Mouse (Mus musculus) ES-CJ7 (cell line): ENCODE results near the gene Cox4i2.

ENCODE experiments used
- DNase-seq: peaks from one replicate; pipeline ENCODE4 v3.0.0; 2011; ENCODE audit warnings: low read depth, low spot score

The Cox4i2 gene

DNA sequence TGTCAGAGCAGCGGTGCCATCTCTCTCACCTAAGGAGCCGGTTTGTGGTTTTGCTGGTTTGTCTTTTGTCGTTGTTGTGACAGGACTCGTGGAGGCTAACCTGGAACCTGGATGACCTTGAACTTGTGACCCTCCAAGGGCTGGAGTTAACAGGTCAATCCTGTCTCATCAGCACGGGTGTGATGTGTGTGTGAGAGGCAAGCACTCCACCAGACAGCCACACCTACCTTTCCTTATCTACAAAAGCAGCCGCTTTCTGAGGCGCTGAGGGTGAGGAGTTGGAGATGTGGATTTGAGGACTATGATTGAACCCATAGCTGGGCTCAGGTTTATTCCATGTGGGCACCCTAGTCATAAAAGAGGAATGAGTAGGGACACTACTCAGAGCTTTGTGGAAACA lies 15.7 kb downstream of the Cox4i2 start:
- DNase-seq, result peak; percentile 91

DNA sequence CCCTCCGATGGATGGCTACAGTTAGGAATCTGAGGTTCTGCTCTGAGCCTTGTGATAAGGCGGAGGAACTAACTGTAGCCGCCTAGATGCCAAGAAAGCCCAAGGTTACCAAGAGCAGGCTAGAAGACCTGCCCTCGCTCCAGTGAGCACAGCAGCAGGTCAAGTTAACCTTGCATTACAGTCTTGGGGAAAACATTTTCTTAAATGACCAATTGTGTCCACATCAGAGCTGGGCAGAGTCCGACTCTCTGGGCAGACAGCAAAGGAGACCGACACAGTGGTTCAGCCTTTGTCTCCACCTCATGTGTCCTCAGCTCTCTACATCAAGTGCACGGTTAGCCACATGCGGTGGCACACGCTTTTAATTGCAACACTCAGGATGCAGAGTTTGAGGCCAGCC lies 17.6 kb downstream of the Cox4i2 start:
- DNase-seq, result no peak

DNA sequence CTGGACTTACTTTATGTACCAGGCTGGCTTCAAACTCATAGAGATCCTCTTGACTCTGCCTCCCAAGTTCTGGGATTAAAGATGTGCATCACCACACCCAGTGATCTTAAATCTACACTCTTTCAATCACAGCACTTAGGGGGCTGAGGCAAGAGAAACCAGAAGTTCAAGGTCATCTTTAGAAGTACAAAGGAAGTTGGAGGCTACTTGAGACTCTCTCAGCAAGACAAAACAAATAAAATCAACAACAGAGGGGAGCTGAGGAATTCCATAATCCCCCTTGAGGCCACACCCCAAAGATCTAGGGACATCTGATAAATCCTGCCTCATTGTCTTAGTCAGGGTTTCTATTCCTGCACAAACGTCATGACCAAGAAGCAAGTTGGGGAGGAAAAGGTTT lies 18.3 kb downstream of the Cox4i2 start:
- DNase-seq, result peak; percentile 92

DNA sequence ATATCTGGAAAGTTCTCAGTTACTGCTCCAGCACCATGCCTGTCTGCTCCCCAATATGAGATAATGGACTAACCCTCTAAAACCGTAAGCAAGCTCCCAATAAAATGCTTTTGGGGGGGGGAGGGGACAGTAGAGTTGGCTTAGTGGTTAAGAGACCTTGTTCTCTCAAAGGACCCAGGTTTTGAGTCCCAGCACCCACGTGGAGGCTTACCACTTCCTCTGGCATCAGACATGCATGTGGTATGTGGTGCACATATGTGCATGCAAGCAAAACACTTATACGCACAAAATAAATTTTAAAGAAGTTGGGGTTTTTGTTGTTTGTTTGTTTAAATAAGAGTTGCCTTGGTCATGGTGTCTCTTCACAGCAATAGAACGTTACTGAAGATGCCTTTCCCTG lies 21.4 kb downstream of the Cox4i2 start:
- DNase-seq, result no peak

DNA sequence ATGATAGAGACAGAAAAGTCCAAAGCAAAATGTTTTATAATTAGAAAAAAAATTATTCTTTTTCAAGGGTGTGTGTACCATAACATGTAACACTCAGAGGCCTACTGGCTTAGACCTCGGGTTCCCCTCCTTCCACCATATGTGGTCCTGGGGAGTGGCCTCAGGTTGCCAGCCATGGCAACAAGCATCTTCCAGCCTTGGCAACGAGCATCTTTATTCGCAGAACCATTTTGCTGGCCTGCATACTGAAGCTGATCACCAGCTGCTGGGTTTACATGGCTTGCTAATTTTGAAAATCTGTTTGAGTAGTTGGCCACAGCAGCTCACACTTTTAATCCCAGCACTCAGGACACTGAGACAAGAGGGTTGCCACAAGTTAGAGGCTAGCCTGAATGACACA lies 22.0 kb downstream of the Cox4i2 start:
- DNase-seq, result no peak

DNA sequence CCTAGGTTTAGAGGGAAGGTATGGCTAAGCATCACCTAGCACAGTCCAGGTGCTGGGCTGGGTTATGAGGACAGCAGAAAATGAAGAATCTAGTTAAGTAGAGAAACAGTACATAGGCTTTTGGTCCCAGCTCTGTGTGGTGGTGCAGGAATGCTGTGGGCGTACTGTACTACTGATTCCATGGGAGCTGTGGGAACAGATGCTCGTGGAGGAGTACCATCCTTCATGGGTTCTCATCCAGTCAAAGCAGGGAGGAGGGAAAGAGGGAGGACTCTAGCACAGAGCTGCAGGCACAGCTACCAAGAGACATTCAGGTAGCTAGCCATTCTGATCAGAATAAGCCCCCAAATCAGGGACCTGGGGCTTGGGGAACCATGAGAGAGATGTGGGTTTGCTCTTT lies 22.5 kb downstream of the Cox4i2 start:
- DNase-seq, result no peak

DNA sequence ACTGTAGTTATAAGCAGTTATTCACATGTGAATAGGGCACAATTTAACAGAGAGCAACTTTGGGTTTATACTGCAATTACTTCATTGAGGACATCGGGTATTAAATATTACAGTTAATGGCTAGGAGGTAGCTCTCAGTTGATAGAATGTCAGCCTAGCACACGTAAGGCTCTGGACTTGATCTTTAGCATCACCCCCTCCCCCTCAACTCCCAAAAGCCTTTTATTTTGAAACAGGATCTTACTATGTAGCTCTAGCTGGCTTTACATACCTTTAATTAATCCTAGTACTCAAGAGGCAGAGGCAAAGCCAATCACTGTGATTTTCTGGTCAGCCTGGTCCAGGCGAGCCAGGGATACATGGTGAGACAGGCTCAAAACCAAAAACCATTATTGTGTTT lies 23.1 kb downstream of the Cox4i2 start:
- no peak for DNase-seq

DNA sequence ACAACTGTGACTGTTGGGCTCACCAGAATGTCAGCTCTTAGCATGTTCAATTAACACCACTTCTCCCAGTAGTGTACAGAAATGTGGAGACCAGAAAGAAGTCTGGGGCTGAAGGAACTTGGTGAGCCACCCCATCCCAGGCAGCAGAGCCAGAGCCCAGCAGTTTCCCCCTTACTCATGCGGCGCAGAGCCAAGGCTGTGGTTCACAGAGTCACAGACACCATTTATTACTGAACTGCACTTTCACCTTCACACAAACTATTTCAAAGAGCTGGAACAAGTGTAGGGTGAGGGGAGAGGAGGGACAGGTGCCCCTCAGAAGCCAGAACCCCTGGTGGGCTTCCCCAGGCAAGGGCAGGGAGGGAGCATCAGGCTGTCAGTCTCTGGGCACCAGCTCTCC lies 26.5 kb downstream of the Cox4i2 start:
- DNase-seq, result no peak

DNA sequence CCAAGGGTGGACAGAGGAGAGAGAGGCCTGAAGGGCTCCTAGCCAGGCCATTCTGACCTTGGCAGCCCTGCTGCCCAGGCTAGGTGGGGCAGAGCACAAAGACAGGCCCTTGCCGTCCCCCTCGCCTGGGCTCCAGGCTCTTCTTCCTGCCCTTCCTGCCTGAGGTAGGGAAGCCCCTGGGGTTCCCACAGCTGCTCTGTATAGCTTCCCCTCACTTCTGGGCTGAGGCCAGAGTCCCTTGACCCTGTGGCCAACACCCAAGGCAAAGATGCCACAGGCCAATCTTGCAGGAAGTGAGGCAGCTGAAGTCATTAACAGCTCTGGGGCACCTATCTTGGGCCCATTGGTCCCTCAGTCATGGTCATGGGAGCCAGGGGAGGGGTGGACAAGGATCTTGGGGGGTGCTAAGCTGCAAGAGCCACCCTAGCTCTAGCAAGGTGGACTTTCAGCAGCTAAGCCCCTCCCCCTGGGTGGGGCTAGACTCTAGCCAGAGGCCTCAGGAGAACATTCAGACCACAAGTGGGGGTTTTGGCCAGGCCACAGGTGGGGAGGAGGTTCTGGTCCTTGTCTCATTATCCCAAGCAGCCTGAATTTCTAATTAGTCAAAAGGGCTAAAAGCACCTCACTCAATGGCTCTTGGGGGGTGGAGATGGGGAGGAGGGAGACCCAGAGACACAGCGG lies 27.2 kb downstream of the Cox4i2 start:
- DNase-seq, result no peak

DNA sequence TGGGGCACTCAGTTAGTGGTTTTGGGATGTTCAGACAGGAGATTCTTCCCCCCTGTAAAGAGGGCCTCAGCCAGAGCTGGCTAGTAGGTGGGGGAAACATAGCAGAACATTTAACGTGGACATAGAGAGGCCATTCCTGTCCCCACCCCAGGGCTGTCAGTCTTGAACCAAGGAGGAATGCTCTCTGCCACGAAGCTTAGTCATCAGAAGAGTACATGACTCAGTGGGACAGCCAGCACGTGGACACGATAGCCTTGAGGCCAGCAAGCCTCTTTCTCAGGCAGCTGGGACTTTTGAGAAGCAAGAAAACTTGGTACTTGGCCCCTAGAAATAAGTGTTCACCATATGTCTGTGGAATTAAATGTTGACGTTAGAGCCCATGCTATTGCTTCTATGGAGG lies 28.7 kb downstream of the Cox4i2 start:
- no peak for DNase-seq

DNA sequence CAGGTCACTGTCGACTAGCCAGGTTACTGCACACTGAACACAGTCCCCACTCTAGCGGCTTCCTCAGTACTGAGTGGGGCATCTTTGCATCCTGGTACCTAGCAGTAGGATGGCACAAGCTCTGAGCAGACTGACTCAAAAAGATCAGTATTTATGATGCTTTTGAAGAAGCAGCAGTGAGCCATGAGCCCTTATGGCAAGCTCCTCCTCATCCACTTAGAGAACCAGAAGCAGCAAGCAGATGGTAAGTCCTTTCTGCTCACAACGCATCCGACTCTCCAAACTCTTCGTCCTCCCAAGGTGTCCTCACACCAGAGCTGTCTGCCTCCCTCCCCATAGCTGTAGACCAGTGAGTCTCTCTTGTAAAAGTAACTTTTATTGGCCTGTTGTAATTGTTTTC lies 29.3 kb downstream of the Cox4i2 start:
- no peak for DNase-seq

DNA sequence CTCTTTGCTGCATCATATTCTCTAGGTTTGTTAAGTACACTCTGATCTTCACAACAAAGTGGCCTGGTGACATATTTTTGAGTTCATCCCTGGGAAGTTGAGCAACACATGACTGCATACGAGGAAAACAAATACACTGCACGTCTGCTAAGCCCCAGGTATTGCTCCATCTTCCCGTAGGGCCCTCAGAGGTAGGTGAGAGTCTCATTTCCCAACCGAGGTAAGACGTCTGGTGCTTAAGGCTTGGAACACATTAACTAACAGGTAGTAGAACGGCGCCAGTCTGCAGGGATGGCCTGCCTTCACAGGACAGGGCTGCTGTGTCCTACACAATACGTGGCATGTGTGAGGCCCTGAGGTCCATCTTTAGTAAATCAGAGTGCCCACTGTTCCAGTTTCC lies 30.7 kb downstream of the Cox4i2 start:
- no peak for DNase-seq

DNA sequence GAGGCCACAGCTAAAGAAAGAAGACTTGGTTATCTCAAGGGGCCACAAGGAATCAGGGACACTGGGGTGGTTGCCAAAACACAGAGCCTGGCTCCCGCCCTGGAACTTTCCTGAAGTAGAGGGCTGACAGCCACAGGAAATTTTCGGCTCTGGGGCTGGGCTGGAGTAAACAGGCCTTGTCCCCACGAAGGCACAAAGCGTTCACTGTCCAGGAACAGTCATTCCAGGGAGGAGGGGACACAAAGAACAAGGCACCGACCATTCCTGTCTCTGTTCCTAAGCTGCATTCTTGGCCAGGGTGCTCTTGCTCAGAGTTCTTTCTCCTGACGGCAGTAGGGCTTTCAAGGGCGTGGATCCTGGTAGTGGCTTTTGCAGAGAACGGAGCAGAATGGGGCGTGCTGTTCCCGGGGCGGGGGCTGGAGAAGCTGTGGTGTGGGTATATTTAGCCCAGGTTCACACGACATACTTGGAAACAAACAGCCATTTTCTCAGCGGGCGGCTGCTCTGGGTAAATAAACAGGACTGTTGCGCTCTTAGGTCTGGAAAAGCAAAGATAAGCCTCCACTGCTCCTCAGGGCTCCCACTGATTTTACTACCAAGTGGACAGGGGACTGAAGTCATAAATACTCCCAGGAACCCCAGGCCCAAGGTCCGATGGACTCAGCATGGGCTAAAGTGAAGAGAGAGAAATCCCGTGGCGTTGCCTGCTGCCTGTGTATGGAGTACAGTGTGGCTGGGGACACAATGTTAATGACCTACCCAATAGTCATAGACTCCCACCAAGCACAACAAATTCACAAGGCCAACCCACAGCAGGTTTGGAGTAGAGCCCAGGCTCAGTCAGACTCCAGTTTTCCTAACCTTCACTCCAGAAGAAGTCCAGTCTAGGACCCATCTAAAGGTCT lies 31.7 kb downstream of the Cox4i2 start:
- no peak for DNase-seq

DNA sequence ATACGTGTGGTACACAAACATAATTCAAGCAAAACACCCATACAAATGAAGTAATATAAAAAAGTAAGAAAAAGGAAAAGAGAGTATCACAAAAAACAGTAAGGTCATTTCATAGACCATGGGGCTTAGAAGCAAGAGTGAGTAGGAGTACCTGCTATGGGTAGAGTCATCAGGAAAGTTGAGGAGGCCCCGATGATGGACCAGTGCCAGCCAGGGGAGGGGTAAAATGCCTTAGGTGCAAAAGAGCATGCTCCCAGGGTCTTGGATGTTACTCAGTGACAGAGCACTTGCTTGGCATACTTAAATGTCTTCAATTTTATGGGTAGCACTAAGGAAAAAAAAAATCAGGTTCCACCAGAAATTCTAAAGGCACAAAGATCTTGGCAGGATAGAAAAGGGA lies 33.2 kb downstream of the Cox4i2 start:
- no peak for DNase-seq

DNA sequence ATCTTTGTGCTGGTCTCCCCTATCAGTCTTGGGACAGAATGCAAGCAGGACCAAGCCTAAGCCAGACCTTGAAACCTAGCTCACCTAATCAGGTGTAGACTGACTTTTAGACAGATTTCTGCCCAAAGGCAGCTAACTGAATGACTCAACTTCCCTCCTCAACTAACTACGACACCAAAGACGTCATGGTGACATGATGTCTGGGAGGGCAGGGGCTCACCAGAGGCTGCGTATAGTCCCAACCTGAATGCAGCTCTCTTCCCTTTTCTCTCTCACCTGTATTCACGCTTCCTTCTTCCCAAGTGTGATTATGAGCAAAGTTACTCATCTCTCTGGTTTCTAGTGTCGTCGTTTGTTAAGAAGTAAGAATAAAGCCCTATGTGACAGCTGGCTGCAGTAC lies 33.6 kb downstream of the Cox4i2 start:
- DNase-seq, result no peak

DNA sequence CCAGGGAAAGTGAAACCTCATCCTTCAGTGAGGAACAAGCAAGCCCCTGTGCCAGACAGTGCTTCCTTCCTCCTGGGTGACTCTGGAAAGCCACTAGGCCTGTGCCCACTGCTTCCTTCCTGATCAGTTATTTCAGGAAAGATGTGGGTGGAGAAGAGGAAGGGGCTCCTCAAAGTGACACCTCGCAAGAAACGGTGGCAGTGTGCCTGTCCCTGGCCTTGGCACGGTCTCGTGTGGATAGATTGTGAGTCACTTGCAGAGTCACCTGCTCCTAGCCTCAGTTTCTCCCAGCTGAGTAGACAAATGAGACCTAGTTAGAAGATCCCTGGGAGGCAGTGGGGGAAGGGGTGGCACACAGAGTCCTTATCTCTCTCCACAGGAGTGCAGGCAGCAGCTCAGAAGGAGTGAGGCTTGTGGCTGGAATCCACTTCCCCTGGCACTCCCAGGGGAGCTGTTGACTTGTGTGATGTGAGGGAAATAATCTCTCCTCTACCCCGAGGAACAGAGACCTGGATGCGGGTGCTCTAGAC lies 35.0 kb downstream of the Cox4i2 start:
- no peak for DNase-seq

DNA sequence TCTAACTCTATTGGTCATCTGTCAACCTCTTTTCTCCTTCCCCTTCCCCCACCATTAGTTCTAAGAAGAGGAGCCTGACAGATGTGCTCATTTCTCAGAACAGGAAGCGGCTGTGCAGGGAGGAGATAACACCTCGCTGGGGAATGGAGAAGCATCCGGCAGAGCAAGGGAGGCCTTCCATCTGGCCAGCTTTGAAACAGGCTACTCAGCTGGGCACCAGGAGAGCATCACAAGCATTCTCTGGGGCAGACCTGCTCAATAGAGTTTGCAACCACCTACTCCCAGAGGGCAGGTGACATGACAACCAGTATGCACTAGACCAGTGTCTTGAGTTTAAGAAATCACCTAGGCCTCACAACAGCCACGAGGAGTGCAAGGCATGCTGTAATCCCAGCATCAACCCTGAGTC lies 35.6 kb downstream of the Cox4i2 start:
- no peak for DNase-seq

DNA sequence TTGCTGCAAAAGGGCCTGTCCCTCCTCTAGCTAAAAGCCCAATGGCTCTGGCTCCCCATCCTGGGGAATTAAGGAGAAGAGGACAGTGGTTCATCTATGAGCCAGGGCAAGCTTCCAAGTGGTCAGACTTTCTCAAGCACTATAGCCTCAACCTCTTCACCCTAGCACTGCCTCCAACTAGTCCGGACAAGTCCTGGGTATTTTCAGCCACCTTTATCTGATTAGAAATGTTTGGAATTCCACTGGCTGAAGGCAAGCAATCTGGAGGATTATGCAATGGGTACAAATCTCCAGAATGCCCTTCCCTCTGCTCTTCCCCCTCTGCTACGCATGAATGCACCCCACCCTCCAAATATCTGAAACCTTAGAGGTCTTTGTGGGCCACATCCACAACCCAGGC lies 38.5 kb downstream of the Cox4i2 start:
- DNase-seq, result peak; percentile 61

DNA sequence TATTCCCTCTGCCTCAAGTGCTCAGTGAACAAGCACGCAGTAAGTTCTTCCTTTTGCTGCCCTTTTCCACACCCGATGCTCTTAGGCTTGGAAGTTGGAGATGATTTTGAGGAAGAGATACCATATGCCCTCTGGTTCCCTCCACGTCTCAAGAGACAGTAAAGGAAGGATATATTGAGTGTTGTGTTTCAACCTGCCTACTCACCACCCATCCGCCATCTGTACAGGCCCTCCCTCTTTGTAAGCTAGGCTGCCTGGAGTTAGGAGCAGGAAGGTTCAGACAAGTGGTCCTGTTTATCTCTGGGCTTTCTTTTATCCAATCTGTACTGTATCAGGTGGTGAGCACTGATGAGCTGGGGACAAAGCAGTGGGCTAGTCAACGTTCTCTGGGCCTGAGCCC lies 39.4 kb downstream of the Cox4i2 start:
- DNase-seq, result no peak

DNA sequence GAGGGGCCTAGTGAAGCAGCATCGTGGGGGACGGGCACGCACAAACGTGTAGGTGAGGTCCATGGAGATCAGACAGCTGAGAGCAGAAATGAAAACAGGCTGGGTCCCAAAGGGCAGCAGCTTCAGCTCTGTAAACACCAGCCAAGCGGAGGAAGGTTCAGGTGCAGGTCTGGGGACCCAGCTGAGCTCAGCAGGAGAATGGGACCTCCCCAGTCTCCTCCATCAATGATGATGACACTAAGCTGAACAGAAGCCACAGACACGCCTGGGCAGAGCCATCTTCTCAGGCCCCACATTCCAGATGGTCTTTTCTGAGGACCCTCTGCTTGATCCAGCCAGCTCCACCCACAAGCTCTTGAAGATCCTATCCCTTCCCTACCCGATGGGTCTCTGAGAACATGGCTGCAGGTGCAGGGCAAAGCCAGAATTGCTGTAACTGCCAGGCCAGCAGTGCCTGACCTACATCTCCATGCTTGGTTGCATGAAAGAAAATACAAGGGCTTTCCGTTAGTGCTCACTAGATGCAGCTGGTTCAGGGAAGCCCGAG lies 40.4 kb downstream of the Cox4i2 start:
- DNase-seq, result no peak

DNA sequence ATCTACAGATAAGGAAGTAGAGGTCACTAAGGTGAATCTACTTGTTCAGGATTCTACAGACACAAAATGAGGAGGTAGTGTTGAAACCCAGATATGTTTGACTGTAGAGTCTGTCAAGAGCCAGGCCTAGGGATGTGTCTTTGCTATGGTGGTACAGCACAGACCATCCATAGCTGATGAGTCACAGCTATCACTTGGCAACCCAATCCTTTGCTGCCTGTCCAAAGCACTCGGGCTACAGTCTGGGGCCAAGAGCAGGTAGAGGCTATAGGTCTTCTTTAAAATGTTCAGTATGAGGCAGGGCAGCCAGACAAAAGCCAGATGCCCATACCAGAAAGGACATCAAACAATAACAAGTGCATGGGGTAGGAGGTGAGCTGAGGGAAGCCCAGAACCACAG lies 43.6 kb downstream of the Cox4i2 start:
- no peak for DNase-seq

DNA sequence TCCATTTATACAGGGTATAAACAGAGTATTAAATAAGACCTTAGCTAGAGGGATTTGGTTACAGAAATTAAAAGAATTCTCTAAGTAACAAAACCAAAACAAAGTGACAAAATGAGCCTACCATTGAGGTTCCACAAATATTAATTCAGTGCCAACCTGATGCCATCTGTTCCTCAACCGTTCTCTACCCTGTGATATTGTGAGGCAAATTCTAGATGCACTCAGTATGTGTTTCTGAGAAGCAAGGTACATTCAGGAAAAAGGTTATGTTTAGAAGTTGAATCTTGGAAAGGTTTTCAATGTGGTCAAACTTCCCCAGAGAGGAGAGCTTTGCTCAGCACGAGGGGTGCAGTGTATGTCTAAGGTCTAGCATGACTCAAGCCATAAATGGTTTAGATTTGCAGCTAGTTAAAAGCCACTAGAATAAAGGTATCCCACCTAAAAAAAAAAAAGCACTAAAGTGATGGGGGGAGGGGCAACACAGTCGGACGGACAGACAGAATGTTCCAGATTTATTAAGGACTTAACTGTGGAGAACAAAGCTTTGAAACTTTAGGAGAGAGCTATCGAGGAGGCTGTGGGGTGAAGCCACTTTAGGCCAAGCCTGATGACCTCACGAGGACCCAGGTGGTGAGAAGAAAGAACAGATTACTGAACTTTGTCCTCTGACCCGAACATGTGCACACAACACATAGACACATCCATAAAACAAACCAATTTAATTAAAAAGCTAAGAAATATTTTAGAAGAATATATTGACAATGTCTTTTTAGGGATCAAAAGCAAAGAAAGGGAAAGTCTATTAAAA lies 46.2 kb downstream of the Cox4i2 start:
- DNase-seq, result no peak
